Mouse (Mus musculus) liver, postnatal 0 days (tissue): ENCODE results near the gene Dlx1. TPM values are rescaled to one million over a fixed set of nuclear protein-coding genes. Genes with fewer than 3 reads are reported as not detected.
A peak's percentile ranks its signal among the peaks of the same experiment; 100 is the strongest.

Experiments
- ATAC-seq: fragments of 200-750 bp; cut with Nextera tagmentation; 2 replicates; pipeline ENCODE4 v1.8.0; 2017; ENCODE audit warnings: mild to moderate bottlenecking, moderate library complexity
- DNase-seq: peaks from one replicate; pipeline ENCODE4 v3.0.0-alpha.2; 2016
- H3K27ac ChIP-seq: fragments of 300-500 bp; sonication (generic); 2 replicates; pipeline ENCODE4 v1.5.1; 2014; ENCODE audit warnings: antibody characterized with exemption, moderate library complexity, mild to moderate bottlenecking, low read depth
- H3K27me3 ChIP-seq: fragments of 300-500 bp; sonication (generic); 2 replicates; pipeline ENCODE4 v1.6.1; 2014; ENCODE audit warnings: low read length, control low read depth, mixed read lengths; ENCODE audit not compliant: insufficient read depth
- H3K36me3 ChIP-seq: fragments of 300-500 bp; sonication (generic); replicated peaks from 2 replicates; pipeline ENCODE4 v1.6.1; 2014; ENCODE audit warnings: mild to moderate bottlenecking, control low read depth, low read length, moderate library complexity, mixed read lengths; ENCODE audit not compliant: insufficient read depth
- H3K4me1 ChIP-seq: fragments of 300-500 bp; sonication (generic); 2 replicates; pipeline ENCODE4 v1.6.1; 2014; ENCODE audit warnings: antibody characterized with exemption, mild to moderate bottlenecking, control low read depth; ENCODE audit not compliant: insufficient read depth
- H3K4me2 ChIP-seq: fragments of 300-500 bp; sonication (generic); 2 replicates; pipeline ENCODE4 v1.6.1; 2014; ENCODE audit warnings: low read depth, mild to moderate bottlenecking, low read length, moderate library complexity, mixed read lengths
- H3K4me3 ChIP-seq: fragments of 300-500 bp; sonication (generic); 2 replicates; pipeline ENCODE4 v1.5.1; 2014; ENCODE audit warnings: low read depth, low read length
- H3K9ac ChIP-seq: fragments of 300-500 bp; sonication (generic); replicated peaks from 2 replicates; pipeline ENCODE4 v1.6.1; 2014; ENCODE audit warnings: mild to moderate bottlenecking, moderate library complexity
- H3K9me3 ChIP-seq: fragments of 300-500 bp; sonication (generic); 2 replicates; pipeline ENCODE4 v1.6.1; 2016; ENCODE audit warnings: mild to moderate bottlenecking, control low read depth, low read length, mixed read lengths
- CTCF ChIP-seq: sonication (generic); IDR thresholded peaks from 2 replicates; pipeline ENCODE4 v1.5.1; 2016; ENCODE audit warnings: antibody characterized with exemption, low read depth
- EP300 ChIP-seq: IDR thresholded peaks from 2 replicates; pipeline ENCODE4 v1.6.1; 2016; ENCODE audit warnings: antibody characterized with exemption, low read depth, mild to moderate bottlenecking
- WGBS: fragments of 180-500 bp; shearing (Covaris S2); extraction: QIAGEN DNeasy Blood & Tissue Kit; methylation state at CpG from one replicate; pipeline ENCODE4 v1.1.7; 2014; ENCODE audit not compliant: insufficient replicate concordance; 5-methylcytosine and 5-hydroxymethylcytosine counted together
- polyA plus RNA-seq: library from polyadenylated mRNA; unstranded; fragments of >200 nt; fragmentation: Nextera tagmentation; extraction: Ambion mirVana; gene quantifications from 2 replicates; pipeline ENCODE4 v1.2.1, GENCODE M21; 2015

Gene Dlx1
- 0.06 and 0.09 TPM in 2 replicates for polyA plus RNA-seq

- no peak for TF ChIP-seq EP300
- TF ChIP-seq CTCF, result no peak
- Histone ChIP-seq H3K9ac (no peak within 1 kb of the TSS), H3K27ac (no peak within 1 kb of the TSS), H3K4me1 (peaks cover 12% of the 10 kb centered on the region), H3K9me3 (no peaks in the 10 kb centered on the region), H3K4me2 (peak within 1 kb of the TSS; percentile 80), H3K27me3 (peaks cover 93% of the 10 kb centered on the region), H3K36me3 (no peaks in the 10 kb centered on the region), H3K4me3 (peak within 1 kb of the TSS; percentile 55)
- ATAC-seq (no peak), DNase-seq (no peak)
- 2% methylated on average over 26 of the region's 26 CpGs for WGBS
Measured at GRCm38 (mm10) chr2:71528014-71528713, at the start of gene Dlx1. Gene Dlx1, plus strand, starts transcription at chr2:71528113.

- ATAC-seq (no peak), DNase-seq (no peak)
- H3K9ac ChIP-seq, result no peak overlapping the region
- no peak overlapping the region for H3K4me3 ChIP-seq
- H3K27ac ChIP-seq, result no peak overlapping the region
- no peaks in the 10 kb centered on the region for H3K27me3 ChIP-seq
- H3K9me3 ChIP-seq, result 0 out of 2 replicates have a peak, but pooled peaks cover 7% of the 10 kb centered on the region
- no peaks in the 10 kb centered on the region for H3K4me1 ChIP-seq
- WGBS, result 76% methylated on average over 7 of the region's 7 CpGs
- no peaks in the 10 kb centered on the region for H3K36me3 ChIP-seq
- H3K4me2 ChIP-seq, result no peak overlapping the region
- TF ChIP-seq EP300 (no peak), CTCF (no peak)
Measured at GRCm38 (mm10) chr2:71479917-71480316, 48.0 kb upstream of the Dlx1 start.

GRCm38 (mm10) chr2:71481825-71482224, 46.1 kb upstream of the Dlx1 start:
- 35% methylated on average over 6 of the region's 6 CpGs for WGBS
- H3K4me1 ChIP-seq, result no peaks in the 10 kb centered on the region
- no peak for ATAC-seq

GRCm38 (mm10) chr2:71483046-71483716, 44.7 kb upstream of the Dlx1 start:
- Histone ChIP-seq H3K27me3 (no peaks in the 10 kb centered on the region), H3K4me2 (no peak overlapping the region), H3K27ac (no peak overlapping the region), H3K9me3 (no peaks in the 10 kb centered on the region), H3K9ac (no peak overlapping the region), H3K36me3 (no peaks in the 10 kb centered on the region), H3K4me3 (no peak overlapping the region), H3K4me1 (no peaks in the 10 kb centered on the region)
- TF ChIP-seq EP300 (no peak), CTCF (no peak)
- WGBS, result 79% methylated on average over 10 of the region's 10 CpGs
- no peak for ATAC-seq
- DNase-seq, result no peak

More at GRCm38 (mm10) chr2:71481825-71482224, 46.1 kb upstream of the Dlx1 start:
- Histone ChIP-seq H3K4me3 (no peak overlapping the region), H3K9ac (no peak overlapping the region), H3K36me3 (no peaks in the 10 kb centered on the region), H3K27ac (no peak overlapping the region), H3K27me3 (no peaks in the 10 kb centered on the region), H3K4me2 (no peak overlapping the region), H3K9me3 (0 out of 2 replicates have a peak, but pooled peaks cover 7% of the 10 kb centered on the region)
- TF ChIP-seq CTCF, result no peak
- TF ChIP-seq EP300, result no peak
- DNase-seq, result no peak

- Histone ChIP-seq H3K4me3 (no peak overlapping the region), H3K4me1 (no peaks in the 10 kb centered on the region), H3K9ac (no peak overlapping the region), H3K36me3 (no peaks in the 10 kb centered on the region), H3K9me3 (no peaks in the 10 kb centered on the region), H3K4me2 (no peak overlapping the region), H3K27ac (no peak overlapping the region), H3K27me3 (no peaks in the 10 kb centered on the region)
- DNase-seq, result no peak
- 71% methylated on average over 5 of the region's 5 CpGs for WGBS
- TF ChIP-seq CTCF (no peak), EP300 (no peak)
- no peak for ATAC-seq
Measured at GRCm38 (mm10) chr2:71483717-71484066, 44.2 kb upstream of the Dlx1 start.

GRCm38 (mm10) chr2:71491295-71491694, 36.6 kb upstream of the Dlx1 start:
- Histone ChIP-seq H3K27ac (no peak overlapping the region), H3K4me3 (no peak overlapping the region), H3K4me1 (no peaks in the 10 kb centered on the region), H3K4me2 (no peak overlapping the region), H3K27me3 (no peaks in the 10 kb centered on the region), H3K9me3 (no peaks in the 10 kb centered on the region), H3K36me3 (no peaks in the 10 kb centered on the region), H3K9ac (no peak overlapping the region)
- TF ChIP-seq CTCF (no peak), EP300 (no peak)
- DNase-seq (no peak), ATAC-seq (no peak)
